Mouse (Mus musculus) spleen, embryonic (tissue): ENCODE data around the gene Cfap161.

Experiments
- CTCF ChIA-PET: fragments of 350-600 bp; sonication (Branson Sonifier 250); formaldehyde crosslinking; loops from one replicate; lab custom pipeline; 2022; lab: Charles Lee

The Cfap161 gene

GRCm38 (mm10) chr7:83802509-83802908 is 7.8 kb upstream of the Cfap161 start:
- CTCF ChIA-PET = interaction anchor here (1.0 kb wide), 1 partner anchor 107 kb away, joined by 3 read pairs; no protein-coding TSS in a partner anchor

- CTCF ChIA-PET = interaction anchor here (1.0 kb wide), 1 partner anchor 106 kb away, joined by 3 read pairs; no protein-coding TSS in a partner anchor
Measured at GRCm38 (mm10) chr7:83802007-83802406, 7.3 kb upstream of the Cfap161 start.

GRCm38 (mm10) chr7:83801483-83801875 is 6.8 kb upstream of the Cfap161 start:
- CTCF ChIA-PET = interaction anchor here (1.0 kb wide), 1 partner anchor 106 kb away, joined by 3 read pairs; no protein-coding TSS in a partner anchor

- CTCF ChIA-PET = no interaction called here
Measured at GRCm38 (mm10) chr7:83800561-83801482, 6.1 kb upstream of the Cfap161 start.

- CTCF ChIA-PET = no interaction called here
Measured at GRCm38 (mm10) chr7:83800071-83800470, 5.4 kb upstream of the Cfap161 start.

GRCm38 (mm10) chr7:83798004-83798403 is 3.3 kb upstream of the Cfap161 start:
- CTCF ChIA-PET = no interaction called here

GRCm38 (mm10) chr7:83796177-83796576 is 1.5 kb upstream of the Cfap161 start:
- CTCF ChIA-PET = no interaction called here

- CTCF ChIA-PET = no interaction called here
Measured at GRCm38 (mm10) chr7:83794006-83794683, 535 bp downstream of the Cfap161 start.

- CTCF ChIA-PET = no interaction called here
Measured at GRCm38 (mm10) chr7:83780881-83781280, 13.8 kb downstream of the Cfap161 start.

- CTCF ChIA-PET = no interaction called here
Measured at GRCm38 (mm10) chr7:83780026-83780425, 14.7 kb downstream of the Cfap161 start.

GRCm38 (mm10) chr7:83779028-83779427 is 15.7 kb downstream of the Cfap161 start:
- CTCF ChIA-PET = no interaction called here

- CTCF ChIA-PET = no interaction called here
Measured at GRCm38 (mm10) chr7:83778516-83778915, 16.2 kb downstream of the Cfap161 start.

GRCm38 (mm10) chr7:83774721-83775120 is 20.0 kb downstream of the Cfap161 start:
- CTCF ChIA-PET = interaction anchor here (1.0 kb wide), 1 partner anchor 79 kb away, joined by 3 read pairs; no protein-coding TSS in a partner anchor

- CTCF ChIA-PET = no interaction called here
Measured at GRCm38 (mm10) chr7:83763674-83764073, 31.0 kb downstream of the Cfap161 start.

- CTCF ChIA-PET = interaction anchor here (0.5 kb wide), 1 partner anchor 21 kb away, joined by 3 read pairs; no protein-coding TSS in a partner anchor
Measured at GRCm38 (mm10) chr7:83762336-83762735, 32.3 kb downstream of the Cfap161 start.

GRCm38 (mm10) chr7:83751055-83751454 is 43.6 kb downstream of the Cfap161 start:
- CTCF ChIA-PET = no interaction called here

GRCm38 (mm10) chr7:83748405-83748804 is 46.3 kb downstream of the Cfap161 start:
- CTCF ChIA-PET = no interaction called here

- CTCF ChIA-PET = no interaction called here
Measured at GRCm38 (mm10) chr7:83746107-83746687, 48.5 kb downstream of the Cfap161 start.

- CTCF ChIA-PET = no interaction called here
Measured at GRCm38 (mm10) chr7:83745413-83746106, 49.1 kb downstream of the Cfap161 start, which contains the start of gene Il16. Gene Il16, minus strand, starts transcription at chr7:83745726.

- CTCF ChIA-PET = no interaction called here
Measured at GRCm38 (mm10) chr7:83745065-83745412, 49.6 kb downstream of the Cfap161 start.

GRCm38 (mm10) chr7:83744250-83744649 is 50.4 kb downstream of the Cfap161 start:
- CTCF ChIA-PET = no interaction called here
